Mouse (Mus musculus) lung, postnatal 0 days (tissue): ENCODE measurements around the gene Prpf3.

Source experiments
- CTCF ChIP-seq: IDR thresholded peaks from 2 replicates; pipeline ENCODE4 v1.5.1; 2016; ENCODE audit warnings: antibody characterized with exemption, mild to moderate bottlenecking
- EP300 ChIP-seq: IDR thresholded peaks from 2 replicates; pipeline ENCODE4 v1.6.1; 2016; ENCODE audit warnings: antibody characterized with exemption, mild to moderate bottlenecking, control low read depth

DNA sequence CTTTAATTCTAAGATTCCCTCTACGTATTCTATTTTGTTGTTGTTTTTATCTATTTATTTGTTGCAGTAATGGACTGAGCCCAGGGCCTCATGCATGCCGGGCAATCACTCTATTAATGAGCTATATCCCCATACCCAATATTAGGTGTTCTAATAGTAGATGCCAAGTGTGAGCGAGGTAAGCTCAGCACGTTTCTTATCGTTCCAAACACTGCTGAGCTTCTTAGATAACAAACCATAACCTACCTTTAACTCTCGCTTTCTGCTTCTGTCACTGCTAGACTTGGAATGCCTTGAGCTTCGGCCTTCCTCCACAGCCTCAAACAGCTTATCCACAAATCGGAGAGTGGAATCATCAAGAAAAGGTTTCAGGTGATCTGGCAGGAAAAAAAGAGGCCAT, 4.4 kb downstream of the Prpf3 start:
- TF ChIP-seq CTCF, result no peak
- TF ChIP-seq EP300, result no peak
